Mouse (Mus musculus) left cerebral cortex, adult 9 months (tissue): ENCODE data around the gene Gnrhr.

ENCODE experiments used
- DNase-seq, 2 experiments: peaks; one replicate each; pipeline ENCODE4 v3.0.0; 2022; ENCODE audit warnings: low spot score in 2 of 2

Gene Gnrhr

DNA sequence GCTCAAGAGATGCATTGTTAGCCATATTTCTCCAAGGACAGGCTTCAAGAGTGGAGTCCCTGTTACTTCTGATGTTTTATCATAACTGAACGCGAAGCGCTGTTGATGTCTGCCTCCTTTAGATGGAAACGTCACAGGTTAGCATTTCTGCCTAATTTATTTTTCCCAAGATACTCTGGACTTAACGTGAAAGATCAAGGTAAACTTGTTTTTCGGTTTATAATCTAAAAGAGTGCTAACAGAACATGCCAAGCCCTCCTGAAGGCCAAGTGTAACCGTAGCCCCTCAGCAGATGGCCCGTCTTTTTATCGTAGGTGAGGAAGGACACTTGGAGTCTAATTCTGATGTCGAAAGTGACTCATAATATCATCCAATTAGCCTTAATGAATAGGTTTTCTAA is at the start of gene Gnrhr:
TSS of gene Gnrhr (minus strand) at position 101 of the 400 bp plus-strand sequence.
- no peak for DNase-seq

- no peak for DNase-seq
Measured at GRCm38 (mm10) chr5:86246559-86246958, 48.9 kb upstream of the Gnrhr start.

GRCm38 (mm10) chr5:86244880-86245279 is 47.2 kb upstream of the Gnrhr start:
- DNase-seq, result no peak

GRCm38 (mm10) chr5:86244275-86244674 is 46.6 kb upstream of the Gnrhr start:
- no peak for DNase-seq

- DNase-seq, result no peak
Measured at GRCm38 (mm10) chr5:86227156-86227853, 29.6 kb upstream of the Gnrhr start.

- no peak for DNase-seq
Measured at GRCm38 (mm10) chr5:86191356-86191755, 6.3 kb downstream of the Gnrhr start.

GRCm38 (mm10) chr5:86190770-86191169 is 6.9 kb downstream of the Gnrhr start:
- no peak for DNase-seq

- DNase-seq, result peak in 1 of 2 experiments; percentile 6
Measured at GRCm38 (mm10) chr5:86190290-86190689, 7.4 kb downstream of the Gnrhr start.

- DNase-seq, result no peak
Measured at GRCm38 (mm10) chr5:86187441-86187840, 10.3 kb downstream of the Gnrhr start.

DNA sequence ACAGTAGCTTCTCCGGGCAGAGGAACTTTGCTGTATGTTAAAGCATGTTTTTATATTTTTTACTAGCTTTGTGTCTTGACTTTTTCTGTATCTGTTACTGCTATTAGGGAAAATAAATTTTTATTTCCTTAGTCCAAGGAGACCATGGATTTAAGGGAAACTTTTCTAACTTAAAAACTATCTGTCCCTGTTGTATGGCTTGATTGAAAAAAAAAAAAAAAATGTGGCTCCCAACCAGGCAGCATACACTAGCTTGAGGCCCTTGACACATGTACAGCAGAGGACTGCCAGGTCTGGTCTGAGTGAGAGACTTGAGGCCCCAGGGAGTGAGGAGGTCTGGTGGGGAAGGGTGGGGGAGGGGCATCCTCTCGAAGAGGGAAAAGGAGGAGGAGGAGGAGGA is 23.9 kb downstream of the Gnrhr start:
- no peak for DNase-seq

DNA sequence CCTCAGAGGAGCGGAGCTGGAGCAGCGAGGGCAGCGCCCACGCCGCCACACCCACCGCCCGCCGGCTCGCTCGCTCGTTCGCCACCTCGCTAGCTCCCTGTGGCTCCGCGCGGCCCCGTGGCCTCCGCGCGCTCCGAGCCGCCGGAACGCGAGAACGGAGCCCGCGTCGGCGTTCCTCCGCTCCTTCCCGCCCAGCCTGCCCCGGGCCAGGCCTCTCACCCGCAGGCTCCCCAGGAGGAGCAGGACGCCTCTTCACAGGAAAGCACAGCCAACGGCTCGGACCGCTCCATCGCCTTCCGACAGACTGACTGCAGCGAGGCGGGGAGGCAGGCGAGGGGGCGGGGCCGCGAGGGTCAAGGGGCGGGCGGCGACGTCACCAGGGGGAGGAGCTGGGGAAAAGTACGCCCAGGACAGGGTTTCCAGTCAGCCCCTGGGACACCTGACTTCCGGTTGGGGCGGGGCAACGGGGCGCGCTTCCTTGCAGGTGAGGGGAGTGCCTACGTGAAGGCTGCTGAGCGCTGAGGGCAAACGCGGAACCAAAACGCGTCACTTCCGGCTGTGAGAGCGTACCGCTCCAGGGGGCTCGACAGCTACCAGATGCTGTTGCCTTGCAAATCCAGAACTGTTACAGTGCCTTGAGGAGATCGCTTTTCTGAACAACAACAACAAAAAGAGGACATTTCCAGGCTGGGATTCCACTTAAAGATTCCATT is 25.1 kb downstream of the Gnrhr start, which contains the start of gene Uba6:
TSS of gene Uba6 (minus strand) at position 355 of the 713 bp plus-strand sequence.
- peak; percentile 96 to 98 for DNase-seq

DNA sequence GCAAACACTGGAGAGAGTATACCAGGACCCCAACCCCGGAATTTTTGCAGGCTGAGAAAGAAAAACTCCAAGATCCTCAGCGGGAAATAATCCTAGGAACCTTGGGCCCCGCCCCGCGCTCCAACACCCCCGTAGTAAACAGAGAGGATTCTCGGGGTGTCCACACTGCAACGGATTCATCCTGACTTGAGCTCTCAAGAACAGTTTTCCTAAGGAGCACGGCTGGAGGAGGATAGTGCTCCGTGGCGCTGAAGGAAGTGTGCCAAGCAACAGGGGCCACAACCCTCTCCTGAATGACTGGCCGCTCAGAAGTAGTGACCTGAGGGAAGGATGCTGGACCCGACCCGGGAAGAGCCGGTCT is 25.6 kb downstream of the Gnrhr start:
- no peak for DNase-seq
